Mouse (Mus musculus): ENCODE results near the gene Rhox11.
"Not testable (repeated sequence)": the region's sequence is repeated elsewhere in the genome, so short reads cannot be mapped to it uniquely, and the experiment has no call there.

Gene Rhox11

GRCm38 (mm10) chrX:38085041-38085440 lies at the start of gene Rhox11:
TSS of gene Rhox11 (minus strand) at chrX:38085141.
- no peak for DNase-seq (ENCODE audit: low spot score)

- no peak for DNase-seq (ENCODE audit: low spot score)
These were observed 36.5 kb upstream of the Rhox11 start for GRCm38 (mm10) chrX:38121478-38121877.

- no peak for DNase-seq (ENCODE audit: low spot score)
These were observed 36.0 kb upstream of the Rhox11 start, which contains the start of gene Rhox13 for GRCm38 (mm10) chrX:38120982-38121381. TSS of gene Rhox13 (plus strand) at chrX:38121219.

GRCm38 (mm10) chrX:38110807-38111206 lies 25.9 kb upstream of the Rhox11 start, which contains the start of gene Rhox12:
TSS of gene Rhox12 (minus strand) at chrX:38110907.
- no peak for DNase-seq (ENCODE audit: low spot score)

- peak; percentile 5 for DNase-seq (ENCODE audit: low spot score)
These were observed 715 bp downstream of the Rhox11 start for GRCm38 (mm10) chrX:38084226-38084625.

GRCm38 (mm10) chrX:38066175-38066574 lies 18.8 kb downstream of the Rhox11 start, which contains the start of gene Rhox10:
TSS of gene Rhox10 (plus strand) at chrX:38066475.
- DNase-seq (ENCODE audit: low spot score) = no peak

- DNase-seq (ENCODE audit: low spot score) = no peak
These were observed 23.4 kb downstream of the Rhox11 start for GRCm38 (mm10) chrX:38061544-38061943.

GRCm38 (mm10) chrX:38043014-38043413 lies 41.9 kb downstream of the Rhox11 start, which contains the start of gene Btg1-ps2:
TSS of gene Btg1-ps2 (minus strand) at chrX:38043114.
- not testable (repeated sequence) for DNase-seq (ENCODE audit: low spot score)

GRCm38 (mm10) chrX:38039666-38040065 lies 45.3 kb downstream of the Rhox11 start:
- no peak for DNase-seq (ENCODE audit: low spot score)

GRCm38 (mm10) chrX:38033841-38034240 lies 51.1 kb downstream of the Rhox11 start:
- no peak for DNase-seq (ENCODE audit: low spot score)
